Mouse (Mus musculus): ENCODE data around the gene Gsc2. TPM values are rescaled to one million over a fixed set of nuclear protein-coding genes. Genes with fewer than 3 reads are reported as not detected.

Gene Gsc2
- polyA plus RNA-seq, 1 experiment from 2014 or later: 0.21 TPM

DNA sequence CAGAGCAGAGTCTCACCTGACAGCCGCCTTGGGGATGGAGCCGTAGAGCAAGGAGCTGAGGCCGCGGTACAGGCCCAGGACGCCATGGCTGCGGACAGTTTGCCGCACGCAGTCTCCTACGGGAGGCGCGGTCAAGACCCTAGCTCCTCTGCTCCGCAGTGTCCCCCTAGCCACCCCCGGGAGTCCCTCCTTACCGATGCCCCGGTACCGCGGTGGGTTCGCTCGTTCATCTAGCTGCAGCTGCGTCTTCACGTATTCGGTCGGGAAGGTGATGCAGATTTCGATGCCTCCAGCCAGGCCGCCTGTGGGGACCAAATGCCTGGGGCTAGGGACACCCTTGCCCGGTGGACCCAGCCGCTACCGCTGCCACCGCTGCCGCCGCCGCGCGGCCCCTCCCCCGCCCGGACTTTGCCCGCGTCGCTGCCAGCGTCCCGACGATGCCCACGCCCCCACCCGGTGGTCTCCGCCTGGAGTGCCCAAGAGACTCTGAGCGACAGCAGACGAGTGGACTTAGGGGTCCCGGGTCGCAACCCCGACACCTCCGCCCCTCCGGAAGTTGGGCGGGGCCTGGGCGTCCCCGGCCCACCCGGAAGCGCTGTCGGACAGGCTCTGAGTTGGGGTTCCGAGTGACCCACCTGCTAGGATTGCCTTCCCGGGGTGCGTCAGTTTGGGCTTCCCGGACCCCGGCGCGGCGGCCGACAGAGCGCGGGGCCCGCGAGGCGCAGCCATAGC is 12.7 kb upstream of the Gsc2 start:
- H3K4me1 ChIP-seq (ENCODE audit: insufficient read depth): 0 out of 2 replicates have a peak, but pooled peaks cover 7% of the 10 kb centered on the region
- ATAC-seq (ENCODE audit: insufficient read depth) (peak; percentile 49), DNase-seq (peak; percentile 64)
- peak overlapping the region; percentile 72 for H3K9ac ChIP-seq
- H3K4me3 ChIP-seq (ENCODE audit: low read depth, low read length): peak overlapping the region; percentile 82
- H3K36me3 ChIP-seq (ENCODE audit: insufficient read depth): peaks cover 10% of the 10 kb centered on the region; the same call in 1 of the 2 replicates
- H3K4me2 ChIP-seq: peak overlapping the region; percentile 97
- H3K9me3 ChIP-seq (ENCODE audit: low read depth, low read length): no peaks in the 10 kb centered on the region
- 2% methylated on average over 66 of the region's 72 CpGs for WGBS
- no peaks in the 10 kb centered on the region for H3K27me3 ChIP-seq (ENCODE audit: insufficient read depth, low read length)
- TF ChIP-seq CTCF (IDR thresholded peaks at IDR 0.05; ENCODE audit: low read depth): no peak
- peak overlapping the region; percentile 82 for H3K27ac ChIP-seq (ENCODE audit: low read depth)

GRCm38 (mm10) chr16:17922163-17922538 is 7.3 kb upstream of the Gsc2 start:
- ATAC-seq (ENCODE audit: insufficient read depth) (peak; percentile 16; the same call in 1 of the 2 replicates), DNase-seq (no peak)
- H3K27ac ChIP-seq (ENCODE audit: low read depth): peak overlapping the region; percentile 84
- H3K9ac ChIP-seq: peak overlapping the region; percentile 89
- H3K4me1 ChIP-seq (ENCODE audit: insufficient read depth): peaks cover 15% of the 10 kb centered on the region; the same call in 1 of the 2 replicates
- H3K36me3 ChIP-seq (ENCODE audit: insufficient read depth): peaks cover 10% of the 10 kb centered on the region; the same call in 1 of the 2 replicates
- TF ChIP-seq CTCF (IDR thresholded peaks at IDR 0.05; ENCODE audit: low read depth): no peak
- peaks cover 24% of the 10 kb centered on the region for H3K27me3 ChIP-seq (ENCODE audit: insufficient read depth, low read length)
- no peaks in the 10 kb centered on the region for H3K9me3 ChIP-seq (ENCODE audit: low read depth, low read length)
- peak overlapping the region; percentile 80 for H3K4me3 ChIP-seq (ENCODE audit: low read depth, low read length)
- under 1% methylated on average over 14 of the region's 14 CpGs for WGBS
- peak overlapping the region; percentile 98 for H3K4me2 ChIP-seq

DNA sequence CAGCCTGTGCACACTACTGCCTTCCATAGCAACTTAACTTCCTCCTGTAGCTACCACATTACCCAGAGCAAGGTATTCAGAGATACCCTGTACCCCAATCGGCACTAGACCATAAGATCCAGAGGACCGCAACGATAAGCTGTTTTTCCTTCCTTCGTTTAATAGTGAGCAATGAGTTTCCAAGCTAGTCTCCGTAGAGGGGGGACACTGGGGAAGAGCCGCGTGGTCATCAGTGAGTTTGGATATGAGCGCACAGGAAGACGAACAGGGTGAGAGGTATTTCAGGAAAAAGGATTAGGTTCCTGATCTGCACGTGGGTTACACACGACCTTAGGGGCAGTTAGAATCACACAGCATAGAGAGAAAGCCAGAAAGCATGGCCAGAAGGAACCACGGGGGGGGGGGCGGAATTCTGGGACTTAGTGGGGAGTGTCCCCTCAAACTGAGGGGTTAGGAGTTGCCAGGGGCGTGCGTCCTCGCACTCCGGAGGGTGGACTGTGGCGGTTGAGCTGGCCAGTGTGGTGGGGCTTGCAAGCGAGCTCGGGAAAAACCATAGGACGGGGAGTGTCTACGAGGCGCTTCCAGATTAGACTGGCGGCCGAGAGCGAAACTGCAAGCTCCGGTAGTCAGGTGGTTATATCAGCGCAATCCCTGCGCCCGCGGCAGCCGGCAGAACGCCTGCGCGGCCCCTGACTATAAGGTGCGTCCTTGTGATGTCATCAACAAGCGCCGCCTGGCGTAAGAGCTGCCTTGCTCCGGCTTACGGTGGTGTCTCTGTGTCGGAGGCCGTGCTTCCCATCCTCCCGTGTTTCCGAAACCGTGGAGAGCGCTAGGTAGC is 6.7 kb upstream of the Gsc2 start:
- WGBS: 2% methylated on average over 47 of the region's 47 CpGs
- peaks cover 10% of the 10 kb centered on the region; the same call in 1 of the 2 replicates for H3K36me3 ChIP-seq (ENCODE audit: insufficient read depth)
- DNase-seq (peak; percentile 99), ATAC-seq (ENCODE audit: insufficient read depth) (peak; percentile 94)
- peaks cover 30% of the 10 kb centered on the region for H3K27me3 ChIP-seq (ENCODE audit: insufficient read depth, low read length)
- H3K27ac ChIP-seq (ENCODE audit: low read depth): peak overlapping the region; percentile 84
- peak overlapping the region; percentile 80 for H3K4me3 ChIP-seq (ENCODE audit: low read depth, low read length)
- H3K4me1 ChIP-seq (ENCODE audit: insufficient read depth): peaks cover 10% of the 10 kb centered on the region; the same call in 1 of the 2 replicates
- H3K4me2 ChIP-seq: peak overlapping the region; percentile 98
- TF ChIP-seq CTCF (IDR thresholded peaks at IDR 0.05; ENCODE audit: low read depth): peak; percentile 71
- peak overlapping the region; percentile 89 for H3K9ac ChIP-seq
- no peaks in the 10 kb centered on the region for H3K9me3 ChIP-seq (ENCODE audit: low read depth, low read length)

DNA sequence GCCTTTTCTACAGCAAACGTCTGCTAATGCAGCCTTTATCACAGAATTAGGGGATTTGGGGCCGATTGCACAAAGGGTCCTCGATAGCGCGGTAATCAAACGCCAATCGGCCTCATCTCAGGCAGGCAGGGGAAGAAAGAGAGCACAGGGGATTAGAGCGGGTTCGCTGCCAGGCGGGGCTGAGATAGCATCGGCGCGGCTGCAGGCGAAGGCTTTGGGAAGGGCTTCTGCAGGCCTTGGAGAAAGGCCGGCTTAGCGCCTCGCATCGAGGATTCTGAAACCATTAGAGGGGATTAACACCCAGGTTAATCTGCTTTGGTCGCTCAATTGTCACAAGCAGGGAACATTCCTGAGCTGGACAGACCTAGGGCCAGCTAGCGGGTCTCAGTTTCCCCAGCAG is 5.7 kb upstream of the Gsc2 start:
- H3K9me3 ChIP-seq (ENCODE audit: low read depth, low read length): no peaks in the 10 kb centered on the region
- peak overlapping the region; percentile 37 for H3K9ac ChIP-seq
- peak overlapping the region; percentile 98 for H3K4me2 ChIP-seq
- peaks cover 40% of the 10 kb centered on the region for H3K27me3 ChIP-seq (ENCODE audit: insufficient read depth, low read length)
- no peak for DNase-seq
- no peak overlapping the region for H3K4me3 ChIP-seq (ENCODE audit: low read depth, low read length)
- WGBS: 11% methylated on average over 20 of the region's 20 CpGs
- no peak for ATAC-seq (ENCODE audit: insufficient read depth)
- H3K36me3 ChIP-seq (ENCODE audit: insufficient read depth): peaks cover 7% of the 10 kb centered on the region; the same call in 1 of the 2 replicates
- TF ChIP-seq CTCF (IDR thresholded peaks at IDR 0.05; ENCODE audit: low read depth): no peak
- H3K27ac ChIP-seq (ENCODE audit: low read depth): no peak overlapping the region
- H3K4me1 ChIP-seq (ENCODE audit: insufficient read depth): peaks cover 10% of the 10 kb centered on the region; the same call in 1 of the 2 replicates

- H3K27me3 ChIP-seq (ENCODE audit: insufficient read depth, low read length): peaks cover 44% of the 10 kb centered on the region
- H3K27ac ChIP-seq (ENCODE audit: low read depth): 0 out of 2 replicates have a peak within 1 kb of the TSS, but pooled peaks have one; percentile 1
- DNase-seq (peak; percentile 99), ATAC-seq (ENCODE audit: insufficient read depth) (peak; percentile 94)
- H3K9me3 ChIP-seq (ENCODE audit: low read depth, low read length): no peaks in the 10 kb centered on the region
- peak; percentile 81 for TF ChIP-seq CTCF (IDR thresholded peaks at IDR 0.05; ENCODE audit: low read depth)
- H3K9ac ChIP-seq: peak within 1 kb of the TSS; percentile 58
- H3K4me3 ChIP-seq (ENCODE audit: low read depth, low read length): peak within 1 kb of the TSS; percentile 57
- 0 out of 2 replicates have a peak, but pooled peaks cover 5% of the 10 kb centered on the region for H3K4me1 ChIP-seq (ENCODE audit: insufficient read depth)
- peak within 1 kb of the TSS; percentile 95 for H3K4me2 ChIP-seq
- peaks cover 34% of the 10 kb centered on the region for H3K36me3 ChIP-seq (ENCODE audit: insufficient read depth)
- under 1% methylated on average over 35 of the region's 35 CpGs for WGBS
Observed at GRCm38 (mm10) chr16:17911052-17911595, 3.7 kb downstream of the Gsc2 start, which contains the start of gene Ess2. TSS of gene Ess2 (minus strand) at chr16:17911348.

- Histone ChIP-seq H3K27me3 (ENCODE audit: insufficient read depth, low read length) (no peaks in the 10 kb centered on the region), H3K4me1 (ENCODE audit: insufficient read depth) (no peaks in the 10 kb centered on the region), H3K4me2 (no peak within 1 kb of the TSS), H3K9me3 (ENCODE audit: low read depth, low read length) (no peaks in the 10 kb centered on the region), H3K4me3 (ENCODE audit: low read depth, low read length) (no peak within 1 kb of the TSS), H3K36me3 (ENCODE audit: insufficient read depth) (peaks cover 50% of the 10 kb centered on the region), H3K27ac (ENCODE audit: low read depth) (no peak within 1 kb of the TSS), H3K9ac (no peak within 1 kb of the TSS)
- ATAC-seq (ENCODE audit: insufficient read depth) (no peak), DNase-seq (no peak)
- whole genome bisulfite sequencing: 90% methylated on average over 14 of the region's 14 CpGs
- no peak for TF ChIP-seq CTCF (IDR thresholded peaks at IDR 0.05; ENCODE audit: low read depth)
Observed at GRCm38 (mm10) chr16:17898462-17898861, 16.4 kb downstream of the Gsc2 start, which contains the start of the genes Dgcr2 and Tssk2. TSS of gene Dgcr2 (minus strand) at chr16:17898562. TSS of gene Tssk2 (plus strand) at chr16:17898637.
